Mouse (Mus musculus): ENCODE data around the gene Fsip1.
"Not testable (repeated sequence)": the region's sequence is repeated elsewhere in the genome, so short reads cannot be mapped to it uniquely, and the experiment has no call there.

DNA sequence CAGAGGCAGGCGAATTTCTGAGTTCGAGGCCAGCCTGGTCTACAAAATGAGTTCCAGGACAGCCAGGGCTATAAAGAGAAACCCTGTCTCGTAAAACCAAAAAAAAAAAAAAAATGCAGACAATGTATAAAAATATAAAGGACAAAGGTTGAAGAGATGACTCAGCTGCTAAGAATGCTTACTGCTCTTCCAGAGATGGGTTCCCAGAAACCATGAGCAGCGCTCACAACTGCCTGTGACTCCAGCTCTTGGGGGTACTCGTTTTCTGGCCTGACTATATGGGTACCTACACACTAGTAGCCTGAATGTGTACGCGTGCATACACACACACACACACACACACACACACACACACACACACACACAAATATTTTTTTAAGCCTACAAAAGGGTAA, 32.3 kb upstream of the Fsip1 start:
- not testable (repeated sequence) for TF ChIP-seq CTCF (IDR thresholded peaks at IDR 0.05; ENCODE audit: control insufficient read depth, insufficient read depth, insufficient replicate concordance, low read depth, low read length); POLR2A (IDR thresholded peaks at IDR 0.05; ENCODE audit: control insufficient read depth, low read depth, low read length)

Data from testis, adult 2 months (tissue).